Mouse (Mus musculus): Measurements from ENCODE around the gene Synm. TPM values are rescaled to one million over a fixed set of nuclear protein-coding genes. Genes with fewer than 3 reads are reported as not detected.

The Synm gene
- 0.44 and 1.3 TPM in 2 replicates for total RNA-seq (2017)

GRCm38 (mm10) chr7:67759629-67759995, at the start of gene Synm:
Synm (minus strand) TSS chr7:67759742.
- ATAC-seq (replicated peaks; ENCODE audit: low read depth, poor library complexity, severe bottlenecking) = peak; percentile 81

GRCm38 (mm10) chr7:67803857-67804215, 44.3 kb upstream of the Synm start:
- ATAC-seq (replicated peaks; ENCODE audit: low read depth, poor library complexity, severe bottlenecking) = no peak

- peak; percentile 81 for ATAC-seq (replicated peaks; ENCODE audit: low read depth, poor library complexity, severe bottlenecking)
These were observed 43.7 kb upstream of the Synm start for GRCm38 (mm10) chr7:67803015-67803856.

GRCm38 (mm10) chr7:67801022-67801421, 41.5 kb upstream of the Synm start:
- ATAC-seq (replicated peaks; ENCODE audit: low read depth, poor library complexity, severe bottlenecking) = no peak

- no peak for ATAC-seq (replicated peaks; ENCODE audit: low read depth, poor library complexity, severe bottlenecking)
These were observed 41.0 kb upstream of the Synm start for GRCm38 (mm10) chr7:67800547-67800946.

- 0 out of 2 replicates have a peak, but pooled peaks have one; percentile 20 for ATAC-seq (replicated peaks; ENCODE audit: low read depth, poor library complexity, severe bottlenecking)
These were observed 38.9 kb upstream of the Synm start for GRCm38 (mm10) chr7:67798476-67798875.

- no peak for ATAC-seq (replicated peaks; ENCODE audit: low read depth, poor library complexity, severe bottlenecking)
These were observed 37.5 kb upstream of the Synm start for GRCm38 (mm10) chr7:67797065-67797464.

GRCm38 (mm10) chr7:67793449-67793848, 33.9 kb upstream of the Synm start:
- no peak for ATAC-seq (replicated peaks; ENCODE audit: low read depth, poor library complexity, severe bottlenecking)

GRCm38 (mm10) chr7:67791256-67791655, 31.7 kb upstream of the Synm start:
- no peak for ATAC-seq (replicated peaks; ENCODE audit: low read depth, poor library complexity, severe bottlenecking)

GRCm38 (mm10) chr7:67788713-67789112, 29.2 kb upstream of the Synm start:
- peak; percentile 74 for ATAC-seq (replicated peaks; ENCODE audit: low read depth, poor library complexity, severe bottlenecking)

- ATAC-seq (replicated peaks; ENCODE audit: low read depth, poor library complexity, severe bottlenecking) = no peak
These were observed 28.3 kb upstream of the Synm start for GRCm38 (mm10) chr7:67787861-67788260.

- ATAC-seq (replicated peaks; ENCODE audit: low read depth, poor library complexity, severe bottlenecking) = no peak
These were observed 17.2 kb upstream of the Synm start for GRCm38 (mm10) chr7:67776636-67777305.

GRCm38 (mm10) chr7:67775623-67776022, 16.1 kb upstream of the Synm start:
- ATAC-seq (replicated peaks; ENCODE audit: low read depth, poor library complexity, severe bottlenecking) = no peak

- ATAC-seq (replicated peaks; ENCODE audit: low read depth, poor library complexity, severe bottlenecking) = no peak
These were observed 12.7 kb upstream of the Synm start for GRCm38 (mm10) chr7:67772231-67772630.

GRCm38 (mm10) chr7:67769487-67769886, 9.9 kb upstream of the Synm start:
- ATAC-seq (replicated peaks; ENCODE audit: low read depth, poor library complexity, severe bottlenecking) = no peak

GRCm38 (mm10) chr7:67768125-67768524, 8.6 kb upstream of the Synm start:
- ATAC-seq (replicated peaks; ENCODE audit: low read depth, poor library complexity, severe bottlenecking) = no peak

GRCm38 (mm10) chr7:67763625-67764024, 4.1 kb upstream of the Synm start:
- no peak for ATAC-seq (replicated peaks; ENCODE audit: low read depth, poor library complexity, severe bottlenecking)

- peak; percentile 54 for ATAC-seq (replicated peaks; ENCODE audit: low read depth, poor library complexity, severe bottlenecking)
These were observed 499 bp downstream of the Synm start for GRCm38 (mm10) chr7:67758858-67759628.

GRCm38 (mm10) chr7:67758506-67758857, 1.1 kb downstream of the Synm start:
- ATAC-seq (replicated peaks; ENCODE audit: low read depth, poor library complexity, severe bottlenecking) = no peak

- ATAC-seq (replicated peaks; ENCODE audit: low read depth, poor library complexity, severe bottlenecking) = no peak
These were observed 2.9 kb downstream of the Synm start for GRCm38 (mm10) chr7:67756636-67757035.

- ATAC-seq (replicated peaks; ENCODE audit: low read depth, poor library complexity, severe bottlenecking) = no peak
These were observed 4.2 kb downstream of the Synm start for GRCm38 (mm10) chr7:67755366-67755765.

Measured in common myeloid progenitor, adult 5-6 weeks (primary cell).